Mouse (Mus musculus) gastrocnemius, adult 2 months (tissue): Measurements from ENCODE around the gene Sdf2. TPM values are rescaled to one million over a fixed set of nuclear protein-coding genes. Genes with fewer than 3 reads are reported as not detected.
A peak's percentile ranks its signal among the peaks of the same experiment; 100 is the strongest.
"Not testable (repeated sequence)": the region's sequence is repeated elsewhere in the genome, so short reads cannot be mapped to it uniquely, and the experiment has no call there.

Source experiments
- DNase-seq: peaks from one replicate; pipeline ENCODE4 v3.0.0; 2022
- H3K27ac ChIP-seq: fragments of 200-600 bp; 2 replicates; pipeline ENCODE4 v1.8.1; 2022; ENCODE audit warnings: mild to moderate bottlenecking
- H3K4me3 ChIP-seq: fragments of 200-600 bp; 2 replicates; pipeline ENCODE4 v1.8.1; 2022; ENCODE audit warnings: mild to moderate bottlenecking, moderate library complexity
- CTCF ChIP-seq: fragments of 200-600 bp; IDR thresholded peaks from 2 replicates; pipeline ENCODE4 v1.8.1; 2022; ENCODE audit warnings: antibody characterized with exemption, mild to moderate bottlenecking, moderate library complexity
- intact Hi-C: fragments of 180-260 bp; cut with DNase I; formaldehyde crosslinking; loops from one replicate; pipeline ENCODE4 v1.15.1; 2025
- total RNA-seq, 2 experiments: library from RNA; stranded (reverse); gene quantifications; 2 replicates each; pipeline ENCODE4 v1.2.3; 2021

The Sdf2 gene
- total RNA-seq, 2 experiments from 2014 or later, result 47.3 to 48.0 TPM

DNA sequence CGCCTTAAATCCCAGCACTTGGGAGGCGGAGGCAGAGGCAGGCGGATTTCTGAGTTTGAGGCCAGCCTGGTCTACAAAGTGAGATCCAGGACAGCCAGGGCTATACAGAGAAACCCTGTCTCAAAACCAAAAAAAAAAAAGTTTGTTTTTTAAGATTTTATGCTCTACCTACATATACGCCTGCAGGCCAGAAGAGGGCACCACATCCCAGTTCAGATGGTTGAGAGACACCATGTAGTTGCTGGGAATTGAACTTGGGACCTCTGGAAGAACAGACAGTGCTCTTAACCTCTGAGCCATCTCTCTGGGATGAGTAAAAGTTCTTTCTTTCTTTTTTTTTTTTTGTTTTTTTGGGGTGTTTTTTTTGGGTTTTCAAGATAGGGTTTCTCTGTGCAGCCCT, 30.6 kb downstream of the Sdf2 start:
- H3K27ac ChIP-seq, result not testable (repeated sequence)
- TF ChIP-seq CTCF, result peak; percentile 47
- intact Hi-C loops, result loop anchor here (5.0 kb wide), 1 partner anchor 71 kb away; no protein-coding TSS in a partner anchor

GRCm38 (mm10) chr11:78278853-78279252, 33.3 kb downstream of the Sdf2 start:
- no peak for DNase-seq
- Histone ChIP-seq H3K4me3 (no peak overlapping the region), H3K27ac (peak overlapping the region; percentile 13; the same call in 1 of the 2 replicates)
- no peak for TF ChIP-seq CTCF
- intact Hi-C loops, result loop anchor here (5.0 kb wide), 1 partner anchor 68 kb away; no protein-coding TSS in a partner anchor

More for the DNA sequence above, 30.6 kb downstream of the Sdf2 start:
- H3K4me3 ChIP-seq, DNase-seq: not testable (repeated sequence)

DNA sequence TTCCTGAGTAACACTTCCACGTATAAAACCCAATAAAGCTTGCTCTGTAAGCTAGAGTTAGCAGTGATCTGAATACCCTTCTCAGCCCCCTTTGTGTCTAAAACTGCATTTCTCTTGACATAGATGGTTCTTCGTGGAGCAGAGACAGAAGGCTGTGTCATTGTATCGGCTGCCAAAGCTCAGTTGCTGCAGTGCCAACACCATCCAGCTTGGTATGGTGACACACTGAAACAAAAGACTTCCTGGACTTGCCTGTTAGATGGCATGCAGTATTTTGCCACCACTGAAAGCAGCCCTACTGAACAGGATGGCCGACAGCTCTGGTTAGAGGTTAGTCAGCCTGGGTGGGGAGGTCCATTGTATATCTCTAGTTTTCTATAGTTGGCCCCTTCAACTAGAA, 34.0 kb downstream of the Sdf2 start:
- no peak overlapping the region for H3K4me3 ChIP-seq
- no peak for DNase-seq
- intact Hi-C loops, result loop anchor here (5.0 kb wide), 1 partner anchor 68 kb away; no protein-coding TSS in a partner anchor
- no peak for TF ChIP-seq CTCF
- H3K27ac ChIP-seq, result peak overlapping the region; percentile 13; the same call in 1 of the 2 replicates

DNA sequence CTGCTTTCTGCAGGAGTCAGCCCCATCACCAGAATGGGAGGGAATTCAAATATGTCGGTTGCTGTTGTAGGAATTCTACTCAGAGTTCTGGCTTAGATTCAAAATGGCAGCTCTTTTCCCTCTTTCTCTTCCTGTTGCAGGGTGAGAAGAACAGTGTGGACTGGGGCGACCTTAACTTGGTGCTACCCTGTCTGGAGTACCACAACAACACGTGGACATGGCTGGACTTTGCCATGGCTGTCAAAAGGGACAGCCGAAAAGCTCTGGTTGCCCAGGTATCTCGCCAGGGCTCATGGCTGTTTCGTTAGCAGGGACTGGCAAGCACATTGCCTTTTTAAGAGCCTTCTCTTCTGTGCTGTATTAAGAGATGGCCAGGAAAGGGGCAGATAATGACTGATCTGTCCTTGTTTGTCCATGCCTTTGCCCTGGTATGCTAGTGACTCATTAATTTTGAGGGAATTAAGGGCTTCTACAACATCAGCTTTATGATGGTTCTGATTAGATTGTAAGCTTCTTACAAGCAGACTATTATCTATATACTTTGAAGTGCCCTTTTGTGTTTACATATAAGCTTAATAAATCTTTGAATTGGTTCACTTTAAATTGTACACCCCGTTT, 43.7 kb downstream of the Sdf2 start:
- intact Hi-C loops, result no loop called here
- Histone ChIP-seq H3K4me3 (no peak overlapping the region), H3K27ac (no peak overlapping the region)
- no peak for DNase-seq
- TF ChIP-seq CTCF, result no peak

DNA sequence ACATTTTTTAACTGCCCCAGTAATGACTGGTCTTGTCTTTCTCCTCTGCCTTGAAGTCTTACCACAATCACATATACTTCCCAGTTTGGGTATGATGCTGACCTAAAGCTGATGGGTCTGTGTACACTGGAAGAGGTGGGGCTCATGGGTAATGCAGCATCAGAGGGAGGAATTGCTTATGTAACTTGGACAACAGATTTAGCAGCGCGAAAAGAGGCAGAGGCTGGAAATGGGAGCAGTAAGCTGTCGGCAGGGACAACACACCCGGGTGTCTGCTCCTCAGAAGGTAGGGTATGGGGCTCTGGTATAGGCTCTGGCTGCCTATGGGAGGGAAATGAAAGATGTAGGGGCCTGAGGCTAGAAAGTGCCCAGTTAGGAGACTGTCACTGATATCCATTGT, 45.1 kb downstream of the Sdf2 start, which contains the start of gene BC030499:
BC030499 (plus strand) TSS at position 188 of the 400 bp plus-strand sequence.
- Histone ChIP-seq H3K27ac (no peak within 1 kb of the TSS), H3K4me3 (no peak within 1 kb of the TSS)
- no peak for DNase-seq
- TF ChIP-seq CTCF, result no peak
- intact Hi-C loops, result no loop called here

- Histone ChIP-seq H3K4me3 (no peak overlapping the region), H3K27ac (no peak overlapping the region)
- no peak for TF ChIP-seq CTCF
- intact Hi-C loops, result no loop called here
- no peak for DNase-seq
Measured at GRCm38 (mm10) chr11:78294585-78294984, 49.0 kb downstream of the Sdf2 start.

DNA sequence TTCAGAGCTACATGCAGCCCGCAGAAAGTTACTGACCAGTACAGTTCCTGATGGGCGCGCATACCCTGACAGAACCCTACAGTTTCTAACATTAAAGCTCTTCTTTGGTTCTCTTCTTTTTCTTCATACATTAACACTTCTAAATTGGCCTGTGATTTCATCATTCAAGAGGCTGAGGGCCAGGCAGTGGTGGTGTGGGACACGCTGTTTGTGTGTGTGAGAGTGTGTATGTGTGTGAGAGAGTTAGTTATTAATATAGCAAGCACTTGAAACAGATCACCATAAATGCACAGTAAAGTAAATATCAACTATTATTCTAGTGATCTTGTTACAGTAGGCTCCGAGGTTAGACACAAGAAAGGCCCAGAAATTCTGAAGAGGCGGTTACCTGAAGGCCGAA, 55.4 kb downstream of the Sdf2 start:
- peak; percentile 22 for DNase-seq
- intact Hi-C loops, result no loop called here
- Histone ChIP-seq H3K4me3 (peak overlapping the region; percentile 84), H3K27ac (peak overlapping the region; percentile 87)
- no peak for TF ChIP-seq CTCF

GRCm38 (mm10) chr11:78301357-78302084, 56.0 kb downstream of the Sdf2 start, which contains the start of gene Spag5:
Gene Spag5 (plus strand): TSS chr11:78301529.
- DNase-seq, result peak; percentile 94
- intact Hi-C loops, result no loop called here
- Histone ChIP-seq H3K27ac (peak within 1 kb of the TSS; percentile 87), H3K4me3 (peak within 1 kb of the TSS; percentile 84)
- no peak for TF ChIP-seq CTCF

Other genes with a start within 250 kb of the Sdf2 start
- 1 to 10 TPM in 1 of 2 experiments, under 1 TPM in 1; 0.74 to 1.1 TPM for gene Dhrs13, start 213.5 kb upstream of the Sdf2 start, total RNA-seq
- gene Flot2, start 207.8 kb upstream of the Sdf2 start, total RNA-seq, result 10 to 100 TPM; 46.0 to 49.8 TPM
- gene Eral1, start 165.4 kb upstream of the Sdf2 start, total RNA-seq, result 10 to 100 TPM; 18.8 to 26.2 TPM
- gene Fam222b, start 151.1 kb upstream of the Sdf2 start, total RNA-seq, result 1 to 10 TPM; 7.1 to 7.9 TPM
- gene Traf4, start 80.2 kb upstream of the Sdf2 start, total RNA-seq, result 1 to 10 TPM; 2.1 to 2.8 TPM
- gene Nek8, start 69.1 kb upstream of the Sdf2 start, total RNA-seq, result under 1 TPM; 0.36 to 0.75 TPM
- 1 to 10 TPM; 1.3 to 1.7 TPM for gene Tlcd1, start 69.0 kb upstream of the Sdf2 start, total RNA-seq
- 100 to 1,000 TPM; 760 to 970 TPM for gene Rpl23a, start 62.2 kb upstream of the Sdf2 start, total RNA-seq
- 1 to 10 TPM; 3.3 to 4.6 TPM for gene Rab34, start 57.3 kb upstream of the Sdf2 start, total RNA-seq
- gene Proca1, start 52.4 kb upstream of the Sdf2 start, total RNA-seq, result under 1 TPM in 1 of 2 experiments, not detected in 1; 0.81 TPM
- gene Supt6, start 241 bp downstream of the Sdf2 start, total RNA-seq, result 10 to 100 TPM; 30.3 to 33.7 TPM
- 100 to 1,000 TPM; 221 to 231 TPM for gene 2610507B11Rik, start 16.0 kb downstream of the Sdf2 start, total RNA-seq
- under 1 TPM; 0.75 to 0.87 TPM for gene BC030499, start 45.1 kb downstream of the Sdf2 start, total RNA-seq
- 1 to 10 TPM in 1 of 2 experiments, under 1 TPM in 1; 0.81 to 2.0 TPM for gene Spag5, start 55.8 kb downstream of the Sdf2 start, total RNA-seq
- 1 to 10 TPM; 1.6 to 2.7 TPM for gene Aldoc, start 77.2 kb downstream of the Sdf2 start, total RNA-seq
- 10 to 100 TPM; 20.0 to 21.3 TPM for gene Pigs, start 82.7 kb downstream of the Sdf2 start, total RNA-seq
- 1 to 10 TPM; 7.1 to 9.2 TPM for gene Unc119, start 97.7 kb downstream of the Sdf2 start, total RNA-seq
- not detected for gene Foxn1, start 140.8 kb downstream of the Sdf2 start, total RNA-seq
- gene Slc13a2, start 176.5 kb downstream of the Sdf2 start, total RNA-seq, result not detected
- gene Slc46a1, start 220.0 kb downstream of the Sdf2 start, total RNA-seq, result 1 to 10 TPM in 1 of 2 experiments, under 1 TPM in 1; 0.77 to 1.4 TPM